Mouse (Mus musculus) neural tube, embryonic 12.5 days (tissue): ENCODE measurements around the gene Apoc4. TPM values are rescaled to one million over a fixed set of nuclear protein-coding genes. Genes with fewer than 3 reads are reported as not detected.

Experiments
- ATAC-seq: fragments of 200-750 bp; cut with Nextera tagmentation; 2 replicates; pipeline ENCODE4 v1.8.0; 2017; ENCODE audit warnings: low read depth, mild to moderate bottlenecking, moderate TSS enrichment, moderate library complexity; ENCODE audit not compliant: low FRiP score
- H3K27ac ChIP-seq: fragments of 300-500 bp; sonication (generic); 2 replicates; pipeline ENCODE4 v1.5.1; 2016
- H3K27me3 ChIP-seq: fragments of 300-500 bp; sonication (generic); replicated peaks from 2 replicates; pipeline ENCODE4 v1.6.1; 2016; ENCODE audit warnings: mild to moderate bottlenecking
- H3K36me3 ChIP-seq: fragments of 300-500 bp; sonication (generic); 2 replicates; pipeline ENCODE4 v1.6.1; 2016; ENCODE audit warnings: mild to moderate bottlenecking
- H3K4me1 ChIP-seq: fragments of 300-500 bp; sonication (generic); 2 replicates; pipeline ENCODE4 v1.6.1; 2016
- H3K4me2 ChIP-seq: fragments of 300-500 bp; sonication (generic); replicated peaks from 2 replicates; pipeline ENCODE4 v1.6.1; 2016; ENCODE audit warnings: mild to moderate bottlenecking
- H3K4me3 ChIP-seq: fragments of 300-500 bp; sonication (generic); 2 replicates; pipeline ENCODE4 v1.5.1; 2016
- H3K9ac ChIP-seq: fragments of 300-500 bp; sonication (generic); 2 replicates; pipeline ENCODE4 v1.6.1; 2016; ENCODE audit warnings: mild to moderate bottlenecking
- H3K9me3 ChIP-seq: fragments of 300-500 bp; sonication (generic); 2 replicates; pipeline ENCODE4 v1.6.1; 2016; ENCODE audit warnings: mild to moderate bottlenecking
- WGBS: fragments of 180-500 bp; shearing (Covaris S2); methylation state at CpG from one replicate; pipeline ENCODE4 v1.1.7; 2016; 5-methylcytosine and 5-hydroxymethylcytosine counted together
- polyA plus RNA-seq: library from polyadenylated mRNA; unstranded; fragments of >200 nt; fragmentation: Nextera tagmentation; extraction: Ambion mirVana; gene quantifications from 2 replicates; pipeline ENCODE4 v1.2.1, GENCODE M21; 2016

The Apoc4 gene
- polyA plus RNA-seq, 1 experiment from 2014 or later, result not detected

GRCm38 (mm10) chr7:19633855-19634254 lies 47.4 kb downstream of the Apoc4 start:
- Histone ChIP-seq H3K4me1 (no peaks in the 10 kb centered on the region; the same call in 1 of the 2 replicates), H3K9ac (no peak overlapping the region), H3K4me2 (no peak overlapping the region), H3K4me3 (no peak overlapping the region), H3K36me3 (peaks cover 70% of the 10 kb centered on the region), H3K27ac (no peak overlapping the region), H3K9me3 (no peaks in the 10 kb centered on the region), H3K27me3 (no peaks in the 10 kb centered on the region)
- ATAC-seq, result no peak
- 96% methylated on average over 15 of the region's 15 CpGs for WGBS

GRCm38 (mm10) chr7:19633197-19633596 lies 48.1 kb downstream of the Apoc4 start:
- Histone ChIP-seq H3K9me3 (no peaks in the 10 kb centered on the region), H3K4me2 (no peak overlapping the region), H3K27ac (no peak overlapping the region), H3K9ac (no peak overlapping the region), H3K4me1 (no peaks in the 10 kb centered on the region; the same call in 1 of the 2 replicates), H3K4me3 (no peak overlapping the region), H3K27me3 (no peaks in the 10 kb centered on the region), H3K36me3 (peaks cover 63% of the 10 kb centered on the region)
- no peak for ATAC-seq
- 92% methylated on average over 17 of the region's 17 CpGs for WGBS

GRCm38 (mm10) chr7:19632720-19633119 lies 48.6 kb downstream of the Apoc4 start:
- Histone ChIP-seq H3K27me3 (no peaks in the 10 kb centered on the region), H3K36me3 (peaks cover 58% of the 10 kb centered on the region)

GRCm38 (mm10) chr7:19632275-19632674 lies 49.0 kb downstream of the Apoc4 start:
- Histone ChIP-seq H3K36me3 (peaks cover 54% of the 10 kb centered on the region), H3K4me2 (no peak overlapping the region), H3K9ac (no peak overlapping the region), H3K27me3 (no peaks in the 10 kb centered on the region), H3K9me3 (no peaks in the 10 kb centered on the region), H3K4me3 (no peak overlapping the region), H3K4me1 (no peaks in the 10 kb centered on the region; the same call in 1 of the 2 replicates), H3K27ac (no peak overlapping the region)
- ATAC-seq, result no peak

More at GRCm38 (mm10) chr7:19632720-19633119, 48.6 kb downstream of the Apoc4 start:
- Histone ChIP-seq H3K9ac (no peak overlapping the region), H3K4me3 (no peak overlapping the region), H3K27ac (no peak overlapping the region), H3K4me1 (no peaks in the 10 kb centered on the region; the same call in 1 of the 2 replicates), H3K4me2 (no peak overlapping the region), H3K9me3 (no peaks in the 10 kb centered on the region)
- ATAC-seq, result no peak

GRCm38 (mm10) chr7:19629361-19629734 lies 51.9 kb downstream of the Apoc4 start, which contains the start of gene Relb:
Gene Relb, minus strand, starts transcription at chr7:19629438.
- Histone ChIP-seq H3K4me3 (peak within 1 kb of the TSS; percentile 76), H3K9ac (peak within 1 kb of the TSS; percentile 47), H3K4me2 (peak within 1 kb of the TSS; percentile 97), H3K9me3 (no peaks in the 10 kb centered on the region), H3K4me1 (no peaks in the 10 kb centered on the region; the same call in 1 of the 2 replicates), H3K27ac (no peak within 1 kb of the TSS), H3K27me3 (no peaks in the 10 kb centered on the region), H3K36me3 (peaks cover 25% of the 10 kb centered on the region)
- under 1% methylated on average over 28 of the region's 41 CpGs for WGBS
- peak; percentile 79 for ATAC-seq

- WGBS, result 2% methylated on average over 55 of the region's 57 CpGs
- peak; percentile 87 for ATAC-seq
- H3K4me1 ChIP-seq, result no peaks in the 10 kb centered on the region; the same call in 1 of the 2 replicates
- H3K9me3 ChIP-seq, result no peaks in the 10 kb centered on the region
- H3K4me2 ChIP-seq, result peak overlapping the region; percentile 97
- peak overlapping the region; percentile 76 for H3K4me3 ChIP-seq
- H3K9ac ChIP-seq, result peak overlapping the region; percentile 47
- peaks cover 19% of the 10 kb centered on the region for H3K36me3 ChIP-seq
- H3K27me3 ChIP-seq, result no peaks in the 10 kb centered on the region
- H3K27ac ChIP-seq, result no peak overlapping the region
Observed at GRCm38 (mm10) chr7:19628536-19629360, 52.5 kb downstream of the Apoc4 start.

GRCm38 (mm10) chr7:19628192-19628535 lies 53.1 kb downstream of the Apoc4 start:
- H3K4me2 ChIP-seq, result peak overlapping the region; percentile 97
- no peaks in the 10 kb centered on the region; the same call in 1 of the 2 replicates for H3K4me1 ChIP-seq
- no peak overlapping the region for H3K27ac ChIP-seq
- WGBS, result 16% methylated on average over 17 of the region's 17 CpGs
- H3K9me3 ChIP-seq, result no peaks in the 10 kb centered on the region
- H3K4me3 ChIP-seq, result peak overlapping the region; percentile 76
- H3K36me3 ChIP-seq, result peaks cover 13% of the 10 kb centered on the region
- H3K27me3 ChIP-seq, result no peaks in the 10 kb centered on the region
- no peak overlapping the region for H3K9ac ChIP-seq
- ATAC-seq, result no peak

Other genes with a start within 250 kb of the Apoc4 start
- 19.9 and 21.7 TPM in 2 replicates for gene Mark4, start 222.7 kb downstream of the Apoc4 start, polyA plus RNA-seq
- gene Exoc3l2, start 218.1 kb downstream of the Apoc4 start, polyA plus RNA-seq, result 1.2 and 1.6 TPM in 2 replicates
- gene Bloc1s3, start 173.1 kb downstream of the Apoc4 start, polyA plus RNA-seq, result 4.6 and 5.7 TPM in 2 replicates
- gene Trappc6a, start 173.1 kb downstream of the Apoc4 start, polyA plus RNA-seq, result 50.6 and 51.0 TPM in 2 replicates
- gene Nkpd1, start 163.6 kb downstream of the Apoc4 start, polyA plus RNA-seq, result 0.11 and 0.19 TPM in 2 replicates
- gene Ppp1r37, start 118.4 kb downstream of the Apoc4 start, polyA plus RNA-seq, result 44.3 and 48.8 TPM in 2 replicates
- gene Zfp296, start 104.2 kb downstream of the Apoc4 start, polyA plus RNA-seq, result 0.30 TPM in 1 of 2 replicates, not detected in the other
- gene Gemin7, start 103.9 kb downstream of the Apoc4 start, polyA plus RNA-seq, result 140 and 145 TPM in 2 replicates
- 70.1 and 79.0 TPM in 2 replicates for gene Clasrp, start 77.0 kb downstream of the Apoc4 start, polyA plus RNA-seq
- gene Relb, start 52.0 kb downstream of the Apoc4 start, polyA plus RNA-seq, result 4.9 and 5.8 TPM in 2 replicates
- 104 and 112 TPM in 2 replicates for gene Clptm1, start 16.4 kb downstream of the Apoc4 start, polyA plus RNA-seq
- 1.0 and 1.7 TPM in 2 replicates for gene Apoc2, start 3.5 kb downstream of the Apoc4 start, polyA plus RNA-seq
- not detected in 2 replicates for gene Gm44805, start 56 bp downstream of the Apoc4 start, polyA plus RNA-seq
- 4.9 and 7.2 TPM in 2 replicates for gene Apoc1, start 11.2 kb upstream of the Apoc4 start, polyA plus RNA-seq
- gene Apoe, start 17.7 kb upstream of the Apoc4 start, polyA plus RNA-seq, result 204 and 207 TPM in 2 replicates
- gene Tomm40, start 34.0 kb upstream of the Apoc4 start, polyA plus RNA-seq, result 159 and 165 TPM in 2 replicates
- 63.5 and 64.4 TPM in 2 replicates for gene Nectin2, start 69.0 kb upstream of the Apoc4 start, polyA plus RNA-seq
- 15.1 and 15.4 TPM in 2 replicates for gene Bcam, start 89.5 kb upstream of the Apoc4 start, polyA plus RNA-seq
- gene Cblc, start 115.3 kb upstream of the Apoc4 start, polyA plus RNA-seq, result 0.73 and 0.87 TPM in 2 replicates
- gene Bcl3, start 141.3 kb upstream of the Apoc4 start, polyA plus RNA-seq, result 1.0 and 2.1 TPM in 2 replicates
- 1.4 and 1.7 TPM in 2 replicates for gene Gm19345, start 170.5 kb upstream of the Apoc4 start, polyA plus RNA-seq
- gene Ceacam16, start 179.8 kb upstream of the Apoc4 start, polyA plus RNA-seq, result not detected in 2 replicates
- gene Ceacam19, start 206.5 kb upstream of the Apoc4 start, polyA plus RNA-seq, result not detected in 2 replicates
- gene Pvr, start 239.7 kb upstream of the Apoc4 start, polyA plus RNA-seq, result 5.9 and 6.8 TPM in 2 replicates